Mouse (Mus musculus) spleen, adult 12 weeks (tissue): Measurements from ENCODE around the gene Myl3.

Experiments
- DNase-seq: peaks from one replicate; pipeline ENCODE4 v3.0.0; 2022; ENCODE audit warnings: low spot score

The Myl3 gene

GRCm38 (mm10) chr9:110731859-110732258 is 9.8 kb upstream of the Myl3 start:
- DNase-seq = no peak

- DNase-seq = no peak
Observed at GRCm38 (mm10) chr9:110732623-110733022, 9.0 kb upstream of the Myl3 start.

- DNase-seq = no peak
Observed at GRCm38 (mm10) chr9:110733102-110733501, 8.6 kb upstream of the Myl3 start.

- DNase-seq = no peak
Observed at GRCm38 (mm10) chr9:110734154-110734553, 7.5 kb upstream of the Myl3 start.

GRCm38 (mm10) chr9:110736362-110736761 is 5.3 kb upstream of the Myl3 start:
- no peak for DNase-seq

GRCm38 (mm10) chr9:110738054-110738453 is 3.6 kb upstream of the Myl3 start:
- no peak for DNase-seq

GRCm38 (mm10) chr9:110739961-110740360 is 1.7 kb upstream of the Myl3 start:
- DNase-seq = no peak

- DNase-seq = no peak
Observed at GRCm38 (mm10) chr9:110742295-110742950, 762 bp downstream of the Myl3 start.

- no peak for DNase-seq
Observed at GRCm38 (mm10) chr9:110742951-110743455, 1.3 kb downstream of the Myl3 start.

GRCm38 (mm10) chr9:110743456-110744323 is 2.0 kb downstream of the Myl3 start:
- DNase-seq = no peak

GRCm38 (mm10) chr9:110745752-110746151 is 4.1 kb downstream of the Myl3 start:
- DNase-seq = no peak

GRCm38 (mm10) chr9:110746238-110746637 is 4.6 kb downstream of the Myl3 start:
- DNase-seq = no peak

GRCm38 (mm10) chr9:110746961-110747360 is 5.3 kb downstream of the Myl3 start, which contains the start of gene Pth1r:
Pth1r (minus strand) TSS chr9:110747145.
- no peak for DNase-seq

GRCm38 (mm10) chr9:110748451-110748850 is 6.8 kb downstream of the Myl3 start:
- DNase-seq = no peak

GRCm38 (mm10) chr9:110750404-110751187 is 8.9 kb downstream of the Myl3 start:
- no peak for DNase-seq

GRCm38 (mm10) chr9:110751412-110751811 is 9.8 kb downstream of the Myl3 start:
- no peak for DNase-seq

- DNase-seq = no peak
Observed at GRCm38 (mm10) chr9:110752917-110753435, 11.3 kb downstream of the Myl3 start.

GRCm38 (mm10) chr9:110753773-110754172 is 12.1 kb downstream of the Myl3 start:
- DNase-seq = no peak

GRCm38 (mm10) chr9:110757816-110758215 is 16.2 kb downstream of the Myl3 start:
- DNase-seq = no peak

- DNase-seq = no peak
Observed at GRCm38 (mm10) chr9:110758605-110759004, 16.9 kb downstream of the Myl3 start.

GRCm38 (mm10) chr9:110759265-110759664 is 17.6 kb downstream of the Myl3 start:
- DNase-seq = no peak

- no peak for DNase-seq
Observed at GRCm38 (mm10) chr9:110760886-110761285, 19.2 kb downstream of the Myl3 start.
